Mouse (Mus musculus): ENCODE results near the gene Chmp2b.

DNA sequence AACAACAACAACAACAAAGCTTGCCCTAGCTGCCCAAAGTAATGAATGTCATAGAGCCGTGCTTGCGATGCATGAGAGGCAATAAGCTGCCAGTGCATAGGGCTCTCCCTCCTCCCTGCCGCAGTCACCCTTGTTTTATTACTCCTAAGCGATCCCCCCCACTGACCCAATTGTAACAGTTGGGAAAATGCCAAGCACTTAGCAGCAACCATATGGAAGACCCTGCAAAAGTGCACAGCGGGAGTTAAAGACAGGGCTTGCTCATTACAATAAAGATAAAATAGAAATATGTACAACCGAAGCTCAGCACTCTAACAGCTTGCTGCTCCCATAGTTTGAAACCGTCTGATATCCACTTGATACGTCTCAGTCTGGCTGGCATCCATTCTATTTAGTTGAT, 1.8 kb upstream of the Chmp2b start:
- TF ChIP-seq GATA1 (IDR thresholded peaks at IDR 0.05; ENCODE audit: low read length) (no peak), TAL1 (IDR thresholded peaks at IDR 0.05; ENCODE audit: low read length) (no peak)
